Mouse (Mus musculus): ENCODE data around the gene Pgm1. TPM values are rescaled to one million over a fixed set of nuclear protein-coding genes. Genes with fewer than 3 reads are reported as not detected.

The Pgm1 gene
- polyA plus RNA-seq, 1 experiment from 2014 or later, result 54.9 TPM

DNA sequence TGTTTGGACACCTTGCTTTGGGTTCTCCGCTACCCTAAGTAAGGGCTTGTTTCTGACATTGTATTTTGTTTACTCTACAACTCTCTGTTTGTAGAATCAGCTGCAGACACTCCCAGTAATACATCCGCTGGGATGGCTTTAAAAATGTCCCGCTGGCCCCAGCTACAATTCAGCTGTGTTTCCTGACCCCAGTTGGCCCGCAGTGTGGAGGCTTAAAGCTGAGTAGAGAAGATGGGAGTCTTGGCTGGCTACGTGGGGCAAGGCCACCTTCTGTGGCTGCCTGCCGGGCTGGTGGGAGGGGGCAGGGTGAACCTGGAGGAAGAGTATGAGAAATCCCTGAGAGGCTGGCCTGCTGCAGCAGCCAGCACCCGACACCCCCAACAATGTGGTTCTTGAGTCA lies 59.6 kb downstream of the Pgm1 start:
- Histone ChIP-seq H3K27me3 (ENCODE audit: low read depth, poor library complexity, severe bottlenecking) (no peaks in the 10 kb centered on the region), H3K36me3 (peaks cover 2% of the 10 kb centered on the region), H3K27ac (0 out of 2 replicates have a peak overlapping the region, but pooled peaks have one; percentile 32), H3K4me3 (no peak overlapping the region), H3K9me3 (replicated peaks) (no peaks in the 10 kb centered on the region), H3K4me1 (peaks cover 12% of the 10 kb centered on the region)
- no peak for DNase-seq (ENCODE audit: low spot score)
- 83% methylated on average over 7 of the region's 7 CpGs for WGBS

- DNase-seq (ENCODE audit: low spot score), result no peak
- Histone ChIP-seq H3K27me3 (ENCODE audit: low read depth, poor library complexity, severe bottlenecking) (no peaks in the 10 kb centered on the region), H3K36me3 (no peaks in the 10 kb centered on the region), H3K9me3 (replicated peaks) (no peaks in the 10 kb centered on the region), H3K27ac (no peak overlapping the region), H3K4me3 (no peak overlapping the region), H3K4me1 (no peaks in the 10 kb centered on the region)
- WGBS, result 82% methylated on average over 5 of the region's 5 CpGs
Measured at GRCm38 (mm10) chr4:100000971-100001370, 71.8 kb downstream of the Pgm1 start.

DNA sequence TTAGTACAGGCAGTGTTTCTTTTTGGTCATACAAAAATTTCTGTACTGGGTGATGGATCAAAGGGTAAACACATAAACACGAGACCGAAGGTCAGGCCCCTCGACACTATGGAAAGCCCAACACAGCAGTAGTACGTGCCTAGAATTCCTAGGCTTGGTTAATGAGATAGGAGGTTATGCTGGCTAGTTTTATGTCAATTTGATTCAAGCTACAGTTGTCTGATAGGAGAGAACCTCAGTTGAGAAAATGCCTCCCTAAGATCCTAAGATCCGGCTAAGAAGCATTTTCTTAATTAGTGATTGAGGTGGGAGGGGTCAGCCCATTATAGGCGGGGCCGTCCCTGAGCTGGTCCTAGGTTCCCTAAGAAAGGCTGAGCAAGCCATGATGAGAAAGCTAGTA lies 72.6 kb downstream of the Pgm1 start:
- Histone ChIP-seq H3K27me3 (ENCODE audit: low read depth, poor library complexity, severe bottlenecking) (no peaks in the 10 kb centered on the region), H3K27ac (no peak overlapping the region), H3K4me1 (no peaks in the 10 kb centered on the region), H3K36me3 (no peaks in the 10 kb centered on the region), H3K9me3 (replicated peaks) (no peaks in the 10 kb centered on the region), H3K4me3 (no peak overlapping the region)
- WGBS, result 66% methylated on average over 7 of the region's 7 CpGs
- no peak for DNase-seq (ENCODE audit: low spot score)

GRCm38 (mm10) chr4:100007721-100008120 lies 78.5 kb downstream of the Pgm1 start:
- no peaks in the 10 kb centered on the region for H3K36me3 ChIP-seq
- H3K4me1 ChIP-seq, result peaks cover 17% of the 10 kb centered on the region
- 86% methylated on average over 7 of the region's 7 CpGs for WGBS
- no peaks in the 10 kb centered on the region for H3K27me3 ChIP-seq (ENCODE audit: low read depth, poor library complexity, severe bottlenecking)
- H3K4me3 ChIP-seq, result no peak overlapping the region
- DNase-seq (ENCODE audit: low spot score), result no peak
- no peaks in the 10 kb centered on the region for H3K9me3 ChIP-seq (replicated peaks)
- H3K27ac ChIP-seq, result no peak overlapping the region

- Histone ChIP-seq H3K9me3 (replicated peaks) (no peaks in the 10 kb centered on the region), H3K27ac (peak overlapping the region; percentile 59), H3K4me3 (no peak overlapping the region), H3K4me1 (peaks cover 17% of the 10 kb centered on the region), H3K27me3 (ENCODE audit: low read depth, poor library complexity, severe bottlenecking) (no peaks in the 10 kb centered on the region), H3K36me3 (no peaks in the 10 kb centered on the region)
- DNase-seq (ENCODE audit: low spot score), result peak; percentile 83
- 37% methylated on average over 5 of the region's 5 CpGs for WGBS
Measured at GRCm38 (mm10) chr4:100008371-100009090, 79.3 kb downstream of the Pgm1 start.

DNA sequence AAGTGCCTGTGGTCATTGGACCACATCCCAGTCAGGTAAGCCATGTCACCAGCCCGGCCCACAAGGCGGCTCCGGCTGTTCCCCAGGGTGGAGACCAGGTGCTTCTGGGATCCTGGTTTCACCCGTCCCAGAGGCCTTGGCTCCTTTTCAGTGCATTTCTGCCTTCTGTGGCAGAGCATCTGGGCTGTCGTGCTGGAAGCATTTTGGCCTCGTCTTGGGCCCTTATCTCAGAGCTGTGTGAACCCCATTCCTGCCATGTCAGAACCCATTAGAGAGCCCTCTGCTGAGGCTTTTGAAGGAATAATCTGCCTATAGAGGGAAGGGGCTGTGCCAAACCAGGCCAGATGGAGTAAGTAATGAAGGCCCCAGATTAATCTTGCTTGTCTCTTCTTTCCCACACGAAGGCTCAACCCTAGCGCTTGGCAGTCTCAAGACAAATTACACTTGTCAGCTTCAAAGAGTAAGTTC lies 80.0 kb downstream of the Pgm1 start:
- Histone ChIP-seq H3K4me3 (no peak overlapping the region), H3K4me1 (peaks cover 17% of the 10 kb centered on the region), H3K27ac (peak overlapping the region; percentile 59; the same call in 1 of the 2 replicates), H3K36me3 (no peaks in the 10 kb centered on the region), H3K9me3 (replicated peaks) (no peaks in the 10 kb centered on the region), H3K27me3 (ENCODE audit: low read depth, poor library complexity, severe bottlenecking) (no peaks in the 10 kb centered on the region)
- no peak for DNase-seq (ENCODE audit: low spot score)
- 48% methylated on average over 8 of the region's 8 CpGs for WGBS

DNA sequence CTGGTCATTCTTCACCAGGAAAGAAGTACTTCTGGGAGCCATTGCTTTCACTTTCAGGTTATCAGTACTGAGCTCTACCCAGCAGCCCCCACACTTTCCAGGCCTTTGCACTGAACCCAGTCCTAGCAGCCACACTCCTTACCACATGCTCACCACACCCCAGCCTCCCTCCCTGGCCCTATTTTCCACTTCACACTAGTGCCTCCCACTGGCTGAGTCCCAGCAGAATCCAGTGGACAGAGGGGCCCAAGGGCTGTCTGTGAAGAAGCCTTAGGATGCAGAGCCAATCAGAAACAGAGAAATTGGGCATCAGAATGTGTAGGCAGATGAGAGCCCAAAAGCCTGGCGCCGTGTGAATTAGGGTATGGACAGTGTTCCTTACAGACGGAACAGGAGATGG lies 81.7 kb downstream of the Pgm1 start:
- Histone ChIP-seq H3K27me3 (ENCODE audit: low read depth, poor library complexity, severe bottlenecking) (no peaks in the 10 kb centered on the region), H3K4me3 (no peak overlapping the region), H3K4me1 (peaks cover 17% of the 10 kb centered on the region), H3K9me3 (replicated peaks) (no peaks in the 10 kb centered on the region), H3K27ac (no peak overlapping the region), H3K36me3 (no peaks in the 10 kb centered on the region)
- DNase-seq (ENCODE audit: low spot score), result no peak
- WGBS, result 85% methylated on average over 3 of the region's 3 CpGs

- Histone ChIP-seq H3K4me1 (peaks cover 17% of the 10 kb centered on the region), H3K27me3 (ENCODE audit: low read depth, poor library complexity, severe bottlenecking) (no peaks in the 10 kb centered on the region), H3K36me3 (no peaks in the 10 kb centered on the region), H3K27ac (no peak overlapping the region), H3K4me3 (no peak overlapping the region), H3K9me3 (replicated peaks) (no peaks in the 10 kb centered on the region)
- 68% methylated on average over 3 of the region's 3 CpGs for WGBS
- no peak for DNase-seq (ENCODE audit: low spot score)
Measured at GRCm38 (mm10) chr4:100011563-100011962, 82.3 kb downstream of the Pgm1 start.

DNA sequence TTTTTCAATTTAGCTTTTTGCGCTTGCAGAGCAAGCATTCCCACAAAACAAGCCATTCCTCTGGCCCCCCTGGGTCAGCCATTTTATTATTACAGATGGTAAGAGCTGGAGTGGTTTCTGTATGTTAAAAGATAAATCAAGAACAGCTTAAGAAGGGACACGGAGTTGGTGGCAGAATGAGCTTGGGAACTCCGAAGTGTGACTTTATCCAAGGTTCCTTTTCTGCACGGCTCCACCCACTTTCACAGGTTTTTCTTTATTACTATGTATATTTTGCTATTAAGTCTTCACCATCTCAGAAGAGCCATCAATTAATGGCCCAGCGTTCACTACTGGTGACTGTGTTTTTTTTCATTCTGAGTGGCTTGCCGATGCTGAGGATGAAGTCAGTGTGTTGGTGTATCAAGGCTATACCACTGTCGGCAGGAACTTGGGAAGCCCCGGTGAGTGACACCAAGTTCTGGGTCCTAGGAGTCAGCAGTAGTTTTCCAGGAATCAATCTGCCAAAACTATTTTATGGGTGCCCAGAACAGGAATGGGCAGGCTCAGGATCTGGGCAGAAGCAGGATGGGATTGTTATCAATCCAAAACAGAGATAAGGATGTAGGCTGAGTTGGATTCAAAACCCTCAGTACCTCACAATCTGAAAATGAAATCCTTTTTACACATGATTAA lies 83.3 kb downstream of the Pgm1 start:
- 83% methylated on average over 8 of the region's 8 CpGs for WGBS
- no peaks in the 10 kb centered on the region for H3K36me3 ChIP-seq
- H3K27ac ChIP-seq, result no peak overlapping the region

GRCm38 (mm10) chr4:100027773-100028172 lies 98.6 kb downstream of the Pgm1 start:
- Histone ChIP-seq H3K27ac (no peak overlapping the region), H3K36me3 (no peaks in the 10 kb centered on the region), H3K27me3 (ENCODE audit: low read depth, poor library complexity, severe bottlenecking) (no peaks in the 10 kb centered on the region), H3K4me3 (no peak overlapping the region), H3K4me1 (no peaks in the 10 kb centered on the region; the same call in 1 of the 2 replicates), H3K9me3 (replicated peaks) (no peaks in the 10 kb centered on the region)
- WGBS, result 67% methylated on average over 3 of the region's 3 CpGs
- DNase-seq (ENCODE audit: low spot score), result no peak

More for the DNA sequence above, 83.3 kb downstream of the Pgm1 start:
- Histone ChIP-seq H3K4me3 (no peak overlapping the region), H3K9me3 (replicated peaks) (no peaks in the 10 kb centered on the region), H3K27me3 (ENCODE audit: low read depth, poor library complexity, severe bottlenecking) (no peaks in the 10 kb centered on the region), H3K4me1 (peaks cover 17% of the 10 kb centered on the region)
- no peak for DNase-seq (ENCODE audit: low spot score)

DNA sequence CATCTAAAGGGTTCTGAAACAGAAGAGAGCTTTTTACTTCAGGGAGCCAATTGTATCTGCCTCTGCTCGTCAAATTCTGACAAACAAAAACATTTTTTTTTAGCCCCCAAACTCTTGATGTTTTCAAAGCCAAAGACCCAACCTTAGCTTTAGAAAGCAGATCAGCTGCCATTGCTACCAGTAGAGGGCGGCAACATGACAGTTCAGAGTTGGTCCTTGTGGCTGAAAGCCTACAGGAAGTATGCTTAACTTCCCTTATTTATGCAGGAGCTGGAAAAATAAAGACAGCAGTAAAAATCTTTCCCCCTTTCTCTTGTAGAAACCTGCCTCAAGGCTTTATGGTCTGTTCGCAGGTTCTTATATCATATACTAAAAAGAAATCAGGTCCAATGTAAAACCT lies 99.4 kb downstream of the Pgm1 start:
- H3K9me3 ChIP-seq (replicated peaks), result no peaks in the 10 kb centered on the region
- H3K4me1 ChIP-seq, result peaks cover 8% of the 10 kb centered on the region
- H3K36me3 ChIP-seq, result no peaks in the 10 kb centered on the region
- 19% methylated on average over 3 of the region's 3 CpGs for WGBS
- H3K4me3 ChIP-seq, result no peak overlapping the region
- H3K27ac ChIP-seq, result no peak overlapping the region
- DNase-seq (ENCODE audit: low spot score), result peak; percentile 78
- H3K27me3 ChIP-seq (ENCODE audit: low read depth, poor library complexity, severe bottlenecking), result no peaks in the 10 kb centered on the region

GRCm38 (mm10) chr4:100031270-100031669 lies 102.1 kb downstream of the Pgm1 start:
- Histone ChIP-seq H3K27me3 (ENCODE audit: low read depth, poor library complexity, severe bottlenecking) (no peaks in the 10 kb centered on the region), H3K4me3 (no peak overlapping the region), H3K4me1 (peaks cover 17% of the 10 kb centered on the region), H3K27ac (no peak overlapping the region), H3K9me3 (replicated peaks) (no peaks in the 10 kb centered on the region), H3K36me3 (no peaks in the 10 kb centered on the region)
- WGBS, result 67% methylated on average over 6 of the region's 6 CpGs
- no peak for DNase-seq (ENCODE audit: low spot score)

GRCm38 (mm10) chr4:100032608-100033007 lies 103.4 kb downstream of the Pgm1 start:
- Histone ChIP-seq H3K4me3 (no peak overlapping the region), H3K9me3 (replicated peaks) (no peaks in the 10 kb centered on the region), H3K27ac (no peak overlapping the region), H3K4me1 (peaks cover 26% of the 10 kb centered on the region), H3K27me3 (ENCODE audit: low read depth, poor library complexity, severe bottlenecking) (no peaks in the 10 kb centered on the region), H3K36me3 (no peaks in the 10 kb centered on the region)
- no peak for DNase-seq (ENCODE audit: low spot score)
- WGBS, result 96% methylated on average over 7 of the region's 7 CpGs

Data from limb, embryonic 10.5 days (tissue).